Mouse (Mus musculus): ENCODE data around the gene Ccpg1os. TPM values are rescaled to one million over a fixed set of nuclear protein-coding genes. Genes with fewer than 3 reads are reported as not detected.

The Ccpg1os gene
- polyA plus RNA-seq, 1 experiment from 2014 or later = 31.2 TPM

DNA sequence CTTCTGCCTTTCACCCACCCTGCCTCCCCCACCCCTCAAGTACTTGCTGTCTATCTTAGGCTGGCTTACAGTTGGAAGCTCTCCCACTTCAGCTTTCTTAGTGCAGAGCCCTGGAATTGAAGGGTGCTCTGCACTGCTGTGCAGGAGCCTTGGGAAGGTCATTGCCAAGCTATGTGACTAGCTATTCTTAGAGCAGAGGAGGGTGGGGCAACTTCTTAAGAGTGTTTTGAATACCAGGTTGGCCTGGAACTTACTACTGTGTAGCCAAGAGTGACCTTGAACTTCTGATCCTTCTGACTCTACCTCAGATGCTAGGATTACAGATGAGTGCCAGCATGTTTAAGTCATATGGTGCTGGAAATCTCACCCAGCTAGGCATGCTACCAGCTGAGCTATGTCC, 11.0 kb upstream of the Ccpg1os start:
- DNase-seq (ENCODE audit: low spot score) (no peak), ATAC-seq (no peak)
- H3K4me1 ChIP-seq (ENCODE audit: insufficient read depth, low read depth, low read length) = no peaks in the 10 kb centered on the region
- H3K4me3 ChIP-seq (ENCODE audit: low read depth, low read length) = no peak overlapping the region
- H3K27me3 ChIP-seq (replicated peaks; ENCODE audit: insufficient read depth, low read length) = no peaks in the 10 kb centered on the region
- H3K4me2 ChIP-seq (replicated peaks; ENCODE audit: low read depth, low read length) = no peak overlapping the region
- no peaks in the 10 kb centered on the region for H3K9me3 ChIP-seq (ENCODE audit: low read length)
- no peak overlapping the region for H3K27ac ChIP-seq (ENCODE audit: low read length)
- peaks cover 7% of the 10 kb centered on the region; the same call in 1 of the 2 replicates for H3K36me3 ChIP-seq (ENCODE audit: insufficient read depth, low read length)
- H3K9ac ChIP-seq (replicated peaks; ENCODE audit: low read depth) = no peak overlapping the region
- TF ChIP-seq CTCF (IDR thresholded peaks at IDR 0.05) = no peak
- TF ChIP-seq EP300 (IDR thresholded peaks at IDR 0.05) = no peak

DNA sequence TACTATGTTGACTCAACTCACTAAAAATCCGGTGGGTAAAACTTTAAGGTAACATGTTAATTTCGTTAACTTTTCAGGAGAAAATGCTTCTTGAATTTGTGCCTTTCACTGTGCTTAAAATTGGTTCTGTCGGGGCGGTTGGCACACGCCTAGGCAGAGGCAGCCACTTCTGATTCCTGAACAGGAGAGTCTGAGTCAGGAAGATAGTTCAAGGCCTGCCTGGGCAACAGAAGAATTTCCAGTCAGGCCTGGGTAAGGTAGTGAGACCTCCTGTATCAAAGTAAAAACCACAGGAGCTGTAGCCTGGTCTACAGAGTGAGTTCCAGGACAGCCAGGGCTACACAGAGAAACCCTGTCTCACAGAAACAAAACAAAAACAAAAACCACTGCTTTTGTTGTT, 7.4 kb upstream of the Ccpg1os start:
- H3K36me3 ChIP-seq (ENCODE audit: insufficient read depth, low read length) = no peaks in the 10 kb centered on the region
- no peaks in the 10 kb centered on the region for H3K27me3 ChIP-seq (replicated peaks; ENCODE audit: insufficient read depth, low read length)
- TF ChIP-seq CTCF (IDR thresholded peaks at IDR 0.05) = no peak
- no peak for TF ChIP-seq EP300 (IDR thresholded peaks at IDR 0.05)
- H3K4me1 ChIP-seq (ENCODE audit: insufficient read depth, low read depth, low read length) = no peaks in the 10 kb centered on the region
- H3K4me2 ChIP-seq (replicated peaks; ENCODE audit: low read depth, low read length) = no peak overlapping the region
- ATAC-seq (no peak), DNase-seq (ENCODE audit: low spot score) (no peak)
- no peak overlapping the region for H3K9ac ChIP-seq (replicated peaks; ENCODE audit: low read depth)
- H3K27ac ChIP-seq (ENCODE audit: low read length) = no peak overlapping the region
- no peaks in the 10 kb centered on the region for H3K9me3 ChIP-seq (ENCODE audit: low read length)
- WGBS = 86% methylated on average over 5 of the region's 5 CpGs
- H3K4me3 ChIP-seq (ENCODE audit: low read depth, low read length) = no peak overlapping the region

DNA sequence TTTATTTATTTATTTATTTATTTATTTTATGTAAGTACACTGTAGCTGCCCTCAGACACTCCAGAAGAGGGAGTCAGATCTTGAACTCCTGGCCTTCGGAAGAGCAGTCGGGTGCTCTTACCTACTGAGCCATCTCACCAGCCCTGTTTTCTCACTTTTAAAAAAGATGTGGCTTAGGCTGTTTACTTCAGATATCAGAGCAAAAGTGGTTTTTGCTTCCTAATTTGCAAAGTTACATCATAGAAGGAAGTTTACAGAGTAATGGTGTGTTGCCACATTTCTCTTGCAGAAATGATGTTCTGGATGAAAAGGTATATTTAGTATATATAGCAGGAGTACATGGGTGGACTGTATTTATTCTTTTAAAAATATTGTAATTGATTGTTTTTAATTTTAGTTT, 6.2 kb upstream of the Ccpg1os start:
- DNase-seq (ENCODE audit: low spot score) (no peak), ATAC-seq (no peak)
- Histone ChIP-seq H3K9ac (replicated peaks; ENCODE audit: low read depth) (no peak overlapping the region), H3K4me1 (ENCODE audit: insufficient read depth, low read depth, low read length) (peaks cover 2% of the 10 kb centered on the region; the same call in 1 of the 2 replicates), H3K4me2 (replicated peaks; ENCODE audit: low read depth, low read length) (no peak overlapping the region), H3K36me3 (ENCODE audit: insufficient read depth, low read length) (no peaks in the 10 kb centered on the region), H3K9me3 (ENCODE audit: low read length) (no peaks in the 10 kb centered on the region), H3K4me3 (ENCODE audit: low read depth, low read length) (no peak overlapping the region), H3K27ac (ENCODE audit: low read length) (no peak overlapping the region), H3K27me3 (replicated peaks; ENCODE audit: insufficient read depth, low read length) (no peaks in the 10 kb centered on the region)
- WGBS = 85% methylated on average over 2 of the region's 2 CpGs
- TF ChIP-seq CTCF (IDR thresholded peaks at IDR 0.05) (no peak), EP300 (IDR thresholded peaks at IDR 0.05) (no peak)

DNA sequence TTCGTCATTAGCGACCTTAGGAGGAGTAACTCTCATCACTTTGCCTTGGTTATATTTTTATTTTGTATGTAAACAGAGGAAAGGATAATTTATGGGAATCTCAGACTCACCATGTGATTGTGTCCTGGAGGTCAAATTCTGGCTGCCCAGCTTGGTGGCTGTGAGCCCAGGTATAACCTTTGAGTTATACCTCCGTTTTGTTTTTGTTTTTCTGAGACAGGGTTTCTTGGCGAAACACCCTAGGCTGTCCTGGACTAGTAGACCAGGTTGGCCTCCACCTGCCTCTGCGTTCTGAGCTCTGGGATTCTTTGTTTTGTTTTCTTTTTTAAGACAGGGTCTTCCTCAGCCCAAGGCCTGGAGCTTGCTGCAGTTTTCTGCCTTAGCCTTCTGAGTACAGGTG, 3.5 kb upstream of the Ccpg1os start:
- no peak for ATAC-seq
- Histone ChIP-seq H3K4me1 (ENCODE audit: insufficient read depth, low read depth, low read length) (peaks cover 13% of the 10 kb centered on the region), H3K9me3 (ENCODE audit: low read length) (no peaks in the 10 kb centered on the region), H3K4me3 (ENCODE audit: low read depth, low read length) (no peak overlapping the region), H3K9ac (replicated peaks; ENCODE audit: low read depth) (no peak overlapping the region), H3K36me3 (ENCODE audit: insufficient read depth, low read length) (no peaks in the 10 kb centered on the region), H3K27me3 (replicated peaks; ENCODE audit: insufficient read depth, low read length) (no peaks in the 10 kb centered on the region), H3K27ac (ENCODE audit: low read length) (no peak overlapping the region), H3K4me2 (replicated peaks; ENCODE audit: low read depth, low read length) (no peak overlapping the region)
- WGBS = 75% methylated on average over 5 of the region's 5 CpGs
- TF ChIP-seq EP300 (IDR thresholded peaks at IDR 0.05) (no peak), CTCF (IDR thresholded peaks at IDR 0.05) (no peak)
- DNase-seq (ENCODE audit: low spot score) = no peak

DNA sequence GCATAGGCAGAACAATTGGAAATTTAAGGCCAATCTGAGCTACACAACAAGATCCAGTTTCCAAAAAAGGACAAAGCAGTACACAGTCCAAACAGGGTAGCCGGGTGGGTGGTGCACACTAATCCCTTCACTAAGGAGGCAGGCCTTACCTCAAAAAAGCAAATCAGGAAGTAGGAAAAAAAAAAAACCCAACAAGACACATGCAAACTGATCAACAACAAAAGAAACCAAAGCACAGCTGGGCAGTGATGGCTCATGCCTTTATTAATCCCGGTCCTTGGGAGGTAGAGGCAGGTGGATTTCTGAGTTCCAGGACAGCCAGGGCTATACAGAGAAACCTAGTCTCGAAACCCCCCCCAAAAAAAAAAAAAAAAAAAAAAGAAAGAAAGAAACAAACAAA, 2.5 kb upstream of the Ccpg1os start:
- Histone ChIP-seq H3K27me3 (replicated peaks; ENCODE audit: insufficient read depth, low read length) (no peaks in the 10 kb centered on the region), H3K4me2 (replicated peaks; ENCODE audit: low read depth, low read length) (no peak overlapping the region), H3K9me3 (ENCODE audit: low read length) (no peaks in the 10 kb centered on the region), H3K36me3 (ENCODE audit: insufficient read depth, low read length) (no peaks in the 10 kb centered on the region), H3K4me3 (ENCODE audit: low read depth, low read length) (no peak overlapping the region), H3K4me1 (ENCODE audit: insufficient read depth, low read depth, low read length) (peaks cover 13% of the 10 kb centered on the region), H3K9ac (replicated peaks; ENCODE audit: low read depth) (no peak overlapping the region), H3K27ac (ENCODE audit: low read length) (no peak overlapping the region)
- TF ChIP-seq EP300 (IDR thresholded peaks at IDR 0.05) (no peak), CTCF (IDR thresholded peaks at IDR 0.05) (no peak)
- DNase-seq (ENCODE audit: low spot score) = no peak
- ATAC-seq = no peak
- WGBS = 56% methylated on average over 3 of the region's 3 CpGs

DNA sequence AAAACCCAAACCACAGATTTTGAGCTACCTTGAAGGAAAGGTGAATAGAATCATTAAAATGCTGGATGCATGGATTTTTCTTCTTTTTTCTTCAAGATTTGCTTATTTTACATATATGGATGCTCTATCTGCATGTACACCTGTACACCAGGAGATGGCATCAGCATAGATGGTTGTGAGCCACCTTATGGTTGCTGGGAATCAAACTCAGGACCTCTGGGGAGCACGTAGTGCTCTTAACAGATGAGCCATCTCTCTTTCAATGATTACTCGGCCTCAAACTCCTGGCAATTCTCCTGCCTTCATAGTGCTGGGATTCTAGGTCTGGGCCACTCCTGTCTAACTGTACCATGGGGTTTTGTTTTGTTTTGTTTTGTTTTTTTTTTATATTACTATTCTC, 2.1 kb downstream of the Ccpg1os start:
- TF ChIP-seq EP300 (IDR thresholded peaks at IDR 0.05) = no peak
- TF ChIP-seq CTCF (IDR thresholded peaks at IDR 0.05) = peak; percentile 30
- 58% methylated on average over 2 of the region's 2 CpGs for WGBS

DNA sequence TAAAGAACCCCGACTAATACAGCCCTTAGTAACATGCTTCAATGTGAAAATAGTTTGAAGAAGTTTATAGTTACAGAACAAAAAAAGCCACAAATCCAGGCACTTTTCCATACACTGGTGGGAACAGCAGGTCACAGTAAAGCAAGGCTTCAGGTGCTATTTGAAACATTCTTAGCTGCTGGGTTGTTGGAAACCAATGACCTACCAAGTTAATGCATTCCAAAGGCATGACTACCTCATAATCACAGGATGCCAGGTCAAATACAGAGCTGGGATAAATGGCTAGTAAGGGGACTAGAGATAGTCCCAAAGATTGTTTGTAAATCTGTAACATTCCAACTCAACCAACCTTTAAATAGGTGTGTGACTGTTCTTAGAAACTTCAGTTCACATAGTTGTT, 9.9 kb downstream of the Ccpg1os start:
- Histone ChIP-seq H3K4me3 (ENCODE audit: low read depth, low read length) (no peak overlapping the region), H3K4me2 (replicated peaks; ENCODE audit: low read depth, low read length) (no peak overlapping the region), H3K9ac (replicated peaks; ENCODE audit: low read depth) (no peak overlapping the region), H3K4me1 (ENCODE audit: insufficient read depth, low read depth, low read length) (no peaks in the 10 kb centered on the region), H3K27ac (ENCODE audit: low read length) (no peak overlapping the region), H3K27me3 (replicated peaks; ENCODE audit: insufficient read depth, low read length) (no peaks in the 10 kb centered on the region), H3K9me3 (ENCODE audit: low read length) (no peaks in the 10 kb centered on the region), H3K36me3 (ENCODE audit: insufficient read depth, low read length) (no peaks in the 10 kb centered on the region)
- ATAC-seq (no peak), DNase-seq (ENCODE audit: low spot score) (no peak)
- no peak for TF ChIP-seq CTCF (IDR thresholded peaks at IDR 0.05)
- TF ChIP-seq EP300 (IDR thresholded peaks at IDR 0.05) = no peak
- WGBS = 89% methylated on average over 1 of the region's 1 CpGs

More for the DNA sequence above, 2.1 kb downstream of the Ccpg1os start:
- Histone ChIP-seq H3K9ac (replicated peaks; ENCODE audit: low read depth) (no peak overlapping the region), H3K4me1 (ENCODE audit: insufficient read depth, low read depth, low read length) (peaks cover 13% of the 10 kb centered on the region), H3K27me3 (replicated peaks; ENCODE audit: insufficient read depth, low read length) (no peaks in the 10 kb centered on the region), H3K27ac (ENCODE audit: low read length) (no peak overlapping the region), H3K36me3 (ENCODE audit: insufficient read depth, low read length) (no peaks in the 10 kb centered on the region), H3K9me3 (ENCODE audit: low read length) (no peaks in the 10 kb centered on the region), H3K4me3 (ENCODE audit: low read depth, low read length) (no peak overlapping the region), H3K4me2 (replicated peaks; ENCODE audit: low read depth, low read length) (no peak overlapping the region)
- no peak for ATAC-seq
- DNase-seq (ENCODE audit: low spot score) = no peak

Data from lung, postnatal 0 days (tissue).